Mouse (Mus musculus) lung, postnatal 0 days (tissue): ENCODE measurements around the gene Pdhb.

Source experiments
- CTCF ChIP-seq: IDR thresholded peaks from 2 replicates; pipeline ENCODE4 v1.5.1; 2016; ENCODE audit warnings: antibody characterized with exemption, mild to moderate bottlenecking
- EP300 ChIP-seq: IDR thresholded peaks from 2 replicates; pipeline ENCODE4 v1.6.1; 2016; ENCODE audit warnings: antibody characterized with exemption, mild to moderate bottlenecking, control low read depth

GRCm38 (mm10) chr14:8219876-8220275, 47.1 kb upstream of the Pdhb start:
- TF ChIP-seq CTCF: no peak
- no peak for TF ChIP-seq EP300
